Mouse (Mus musculus): ENCODE results near the gene Sik3.

Gene Sik3

GRCm38 (mm10) chr9:46015831-46016230 is 3.2 kb downstream of the Sik3 start:
- DNase-seq (ENCODE audit: low spot score): peak; percentile 9

- DNase-seq (ENCODE audit: low spot score): no peak
These were observed 3.8 kb downstream of the Sik3 start for GRCm38 (mm10) chr9:46016417-46016816.

DNA sequence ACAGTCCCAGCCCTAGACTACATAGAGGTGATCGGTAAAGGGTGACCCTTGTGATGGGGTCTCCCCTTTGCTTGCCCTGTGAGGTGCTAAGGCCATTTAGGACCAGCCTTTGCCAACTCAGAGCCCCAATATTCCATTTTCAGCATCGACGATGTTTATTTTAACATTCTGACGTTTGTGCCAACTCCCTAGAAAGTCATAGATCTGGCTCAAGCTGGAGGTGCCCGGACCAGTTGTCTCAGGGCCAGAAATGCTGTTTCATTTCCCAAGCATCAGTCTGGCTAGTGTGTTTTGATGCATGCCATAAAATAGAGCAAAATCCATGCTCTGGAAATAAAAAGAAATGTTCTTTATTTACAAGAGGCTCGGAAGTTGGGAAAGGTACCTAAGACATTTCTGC is 5.7 kb downstream of the Sik3 start:
- no peak for DNase-seq (ENCODE audit: low spot score)

GRCm38 (mm10) chr9:46019975-46020374 is 7.4 kb downstream of the Sik3 start:
- DNase-seq (ENCODE audit: low spot score): no peak

- no peak for DNase-seq (ENCODE audit: low spot score)
These were observed 11.0 kb downstream of the Sik3 start for GRCm38 (mm10) chr9:46023591-46023990.

- DNase-seq (ENCODE audit: low spot score): no peak
These were observed 13.6 kb downstream of the Sik3 start for GRCm38 (mm10) chr9:46026058-46026849.

DNA sequence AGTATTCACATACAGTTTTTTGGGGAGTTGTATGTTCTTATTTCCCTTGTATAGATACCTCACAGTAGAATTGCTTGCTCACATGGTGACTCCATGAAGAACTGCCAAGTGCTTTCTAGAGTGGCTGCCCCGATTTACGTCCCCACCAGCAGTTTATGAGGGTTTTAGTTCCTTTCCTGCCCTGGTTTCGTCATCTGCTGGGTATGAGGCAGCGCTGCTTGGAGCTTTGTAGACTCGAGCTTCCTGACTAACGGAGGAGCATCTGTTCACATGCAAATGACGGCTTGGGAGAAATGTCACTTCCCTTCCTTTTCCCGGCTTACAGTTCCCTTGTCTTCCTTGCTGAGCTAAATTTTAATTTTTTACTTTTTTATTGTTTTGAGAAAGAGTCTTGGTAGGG is 15.4 kb downstream of the Sik3 start:
- DNase-seq (ENCODE audit: low spot score): no peak

GRCm38 (mm10) chr9:46029534-46029933 is 16.9 kb downstream of the Sik3 start:
- DNase-seq (ENCODE audit: low spot score): no peak

DNA sequence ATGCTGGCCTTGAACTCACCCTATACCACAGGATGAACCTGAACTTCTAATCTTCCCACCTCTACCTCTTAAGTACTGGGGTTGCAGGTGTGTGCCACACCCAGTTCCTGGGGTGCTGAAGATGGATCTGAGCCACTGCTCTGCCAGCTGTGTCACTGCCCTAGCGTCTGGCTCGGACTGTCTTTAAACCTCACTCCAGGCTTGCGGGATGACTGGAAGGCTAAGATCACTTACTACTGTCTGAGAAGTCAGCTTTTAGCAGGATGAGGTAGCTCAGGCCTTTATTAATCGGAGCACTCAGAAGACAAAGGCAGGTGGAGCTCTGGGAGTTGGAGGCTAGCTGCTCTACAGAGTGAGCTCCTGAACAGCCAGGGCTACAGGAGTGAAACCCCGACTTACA is 17.6 kb downstream of the Sik3 start:
- no peak for DNase-seq (ENCODE audit: low spot score)

DNA sequence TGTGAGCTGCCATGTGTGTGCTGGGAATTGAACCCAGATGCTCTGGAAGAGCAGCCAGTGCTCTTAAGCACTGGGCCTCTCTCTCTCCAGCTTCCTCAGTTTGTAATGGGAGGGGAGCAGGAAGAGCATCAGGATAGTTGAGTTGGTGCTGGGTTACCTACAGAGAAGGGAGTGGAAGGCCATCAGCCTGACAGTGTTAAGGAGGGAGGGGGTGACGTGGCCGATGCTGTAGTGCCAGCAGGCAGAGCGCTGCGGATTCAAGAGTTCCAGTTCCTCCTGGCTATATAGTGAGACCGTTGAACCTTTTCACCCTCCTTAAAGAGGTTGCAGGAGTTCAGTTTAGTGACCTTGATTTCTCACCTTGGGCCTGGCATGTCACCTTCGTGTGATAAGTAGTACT is 18.3 kb downstream of the Sik3 start:
- no peak for DNase-seq (ENCODE audit: low spot score)

- no peak for DNase-seq (ENCODE audit: low spot score)
These were observed 19.6 kb downstream of the Sik3 start for GRCm38 (mm10) chr9:46032190-46032589.

- DNase-seq (ENCODE audit: low spot score): no peak
These were observed 20.4 kb downstream of the Sik3 start for GRCm38 (mm10) chr9:46033058-46033457.

GRCm38 (mm10) chr9:46033862-46034261 is 21.2 kb downstream of the Sik3 start:
- no peak for DNase-seq (ENCODE audit: low spot score)

- no peak for DNase-seq (ENCODE audit: low spot score)
These were observed 22.8 kb downstream of the Sik3 start for GRCm38 (mm10) chr9:46035290-46035871.

DNA sequence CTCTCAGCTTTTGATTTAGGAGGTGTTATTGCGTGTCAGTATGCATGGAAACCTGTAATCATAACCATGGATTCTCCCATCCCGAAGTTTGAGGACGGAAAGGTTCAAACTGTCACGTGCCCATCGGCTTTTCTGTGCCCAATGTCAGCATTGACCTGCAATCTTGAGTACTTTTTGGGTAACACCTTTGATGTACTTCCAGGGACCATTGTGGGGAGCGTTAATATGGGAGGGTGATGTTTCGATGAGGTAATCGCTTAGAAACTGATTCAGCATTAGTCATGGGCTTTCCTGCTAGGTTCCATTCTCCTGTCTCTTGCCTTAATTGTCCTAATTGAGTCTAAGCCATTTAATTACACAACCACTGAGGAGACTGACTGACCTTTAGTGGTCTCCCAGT is 24.3 kb downstream of the Sik3 start:
- no peak for DNase-seq (ENCODE audit: low spot score)

GRCm38 (mm10) chr9:46038786-46039185 is 26.2 kb downstream of the Sik3 start:
- DNase-seq (ENCODE audit: low spot score): no peak

GRCm38 (mm10) chr9:46041186-46041585 is 28.6 kb downstream of the Sik3 start:
- no peak for DNase-seq (ENCODE audit: low spot score)

DNA sequence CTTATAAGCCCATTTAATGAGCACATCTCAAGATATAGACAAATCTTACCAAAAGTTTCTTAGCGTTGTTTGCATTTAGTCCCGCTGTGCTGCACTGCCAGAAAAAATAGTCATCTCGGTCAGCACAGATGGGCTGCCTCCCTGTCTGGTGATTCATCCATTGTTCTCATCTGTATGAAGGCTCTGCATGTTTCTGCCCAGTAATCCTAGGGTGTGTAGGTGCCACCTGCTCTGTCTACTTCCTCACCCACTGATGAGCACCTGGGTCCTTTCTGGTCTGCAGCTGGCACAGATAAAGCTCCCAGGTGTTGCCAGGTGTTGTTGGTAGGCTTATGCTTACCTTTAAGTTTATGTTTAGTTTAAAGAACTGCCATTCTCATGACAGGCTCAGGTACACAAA is 29.8 kb downstream of the Sik3 start:
- no peak for DNase-seq (ENCODE audit: low spot score)

- DNase-seq (ENCODE audit: low spot score): no peak
These were observed 31.0 kb downstream of the Sik3 start for GRCm38 (mm10) chr9:46043626-46044025.

DNA sequence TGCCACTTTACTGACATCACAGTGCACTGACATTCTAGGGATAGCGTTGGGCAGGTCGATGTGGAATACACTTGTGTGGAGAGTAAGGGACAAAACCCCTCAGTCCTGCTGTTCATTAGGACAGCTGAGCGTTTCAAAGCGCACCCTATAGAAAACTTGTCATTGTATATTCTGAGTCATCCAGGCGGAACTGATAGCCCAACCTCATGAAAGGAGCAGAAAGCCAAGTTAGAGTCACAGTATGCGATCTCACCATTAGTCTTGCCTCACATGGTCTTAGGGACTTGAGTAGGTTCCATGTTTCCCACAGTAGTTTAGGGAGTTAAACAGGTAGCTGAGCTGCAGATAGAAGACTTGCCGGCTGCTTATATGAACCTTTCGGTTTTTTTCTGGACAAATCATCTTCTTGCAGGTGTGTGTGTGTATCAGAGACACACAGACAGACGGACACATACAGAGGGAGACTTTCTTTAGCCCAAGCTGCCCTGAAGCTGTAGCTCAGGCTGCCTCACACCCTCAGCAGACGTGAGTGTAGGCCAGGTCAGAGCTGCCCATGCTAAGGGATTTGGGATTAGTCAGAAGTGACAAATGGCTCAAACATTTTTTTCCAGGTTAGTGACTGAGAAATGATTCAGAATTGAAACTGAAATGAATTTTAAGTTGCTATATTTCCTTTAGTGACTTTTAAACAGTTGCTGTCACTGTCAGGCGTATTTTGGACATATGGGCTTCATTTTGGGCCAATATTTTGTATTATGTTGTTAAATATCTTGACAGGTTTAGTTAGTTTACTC is 34.3 kb downstream of the Sik3 start:
- DNase-seq (ENCODE audit: low spot score): peak; percentile 39

DNA sequence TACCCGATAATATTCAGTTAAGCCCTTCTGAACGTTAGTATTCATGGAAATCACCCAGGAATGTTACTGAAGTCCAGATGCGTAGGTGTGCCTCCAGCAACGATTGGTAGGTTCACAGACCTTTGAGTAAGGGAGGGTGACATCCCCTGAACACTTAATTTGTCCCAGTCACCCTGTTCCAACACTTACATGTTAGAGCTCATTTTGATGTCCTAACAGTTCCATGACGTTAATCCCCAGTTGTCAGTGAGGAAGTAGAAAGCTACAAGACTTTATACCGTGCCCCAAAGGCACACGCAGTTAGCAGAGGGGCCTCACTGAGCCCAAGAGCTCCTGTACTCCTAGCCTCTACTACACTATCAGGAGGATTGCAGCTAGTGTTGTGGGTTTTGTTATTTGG is 36.9 kb downstream of the Sik3 start:
- no peak for DNase-seq (ENCODE audit: low spot score)

GRCm38 (mm10) chr9:46050203-46050602 is 37.6 kb downstream of the Sik3 start:
- no peak for DNase-seq (ENCODE audit: low spot score)

- no peak for DNase-seq (ENCODE audit: low spot score)
These were observed 40.5 kb downstream of the Sik3 start for GRCm38 (mm10) chr9:46053014-46053666.

Measured in retina, embryonic 14.5 days (tissue).